Mouse (Mus musculus): ENCODE results near the gene Olfr1132.

GRCm38 (mm10) chr2:87673564-87673963 lies 36.2 kb upstream of the Olfr1132 start, which contains the start of gene Olfr1135:
- TF ChIP-seq CTCF (IDR thresholded peaks at IDR 0.05; ENCODE audit: low read depth): no peak
- TF ChIP-seq EP300 (optimal IDR thresholded peaks at IDR 0.05): no peak

All from stomach, postnatal 0 days (tissue).